Mouse (Mus musculus): ENCODE data around the gene Prrxl1.

DNA sequence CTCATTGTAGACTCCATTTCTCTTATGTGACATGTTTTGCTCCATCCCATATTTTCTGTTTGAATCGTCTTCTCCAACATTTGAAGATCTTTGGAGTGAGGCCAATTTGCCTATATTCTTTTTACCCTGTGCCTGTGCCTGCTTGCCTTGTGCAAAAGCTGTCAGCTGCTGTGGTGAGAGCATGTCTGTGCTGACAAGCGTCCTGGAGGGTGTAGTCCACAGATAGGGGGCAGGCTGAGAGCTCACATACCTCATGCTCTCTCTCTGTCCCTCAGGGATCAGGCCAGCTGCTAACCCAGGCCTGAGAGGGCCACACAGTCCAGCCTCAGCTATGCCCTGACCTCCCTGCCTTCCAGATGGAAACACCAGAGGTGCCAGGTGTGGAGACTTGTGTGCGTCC is 74.0 kb downstream of the Prrxl1 start:
- TF ChIP-seq POLR2A (IDR thresholded peaks at IDR 0.05; ENCODE audit: control insufficient read depth, extremely low read depth, insufficient read depth, low read length, poor library complexity): no peak
- TF ChIP-seq CTCF (IDR thresholded peaks at IDR 0.05; ENCODE audit: borderline replicate concordance, control insufficient read depth, extremely low read depth, insufficient read depth, low read length, poor library complexity): no peak

Measured in thymus, adult 2 months (tissue).